Mouse (Mus musculus) spleen, adult 2 months (tissue): ENCODE results near the gene Bsn.

Source experiments
- CTCF ChIP-seq: fragments of 200-500 bp; IDR thresholded peaks from 2 replicates; pipeline ENCODE4 v1.5.1; 2011; ENCODE audit warnings: mild to moderate bottlenecking, inconsistent platforms; ENCODE audit not compliant: insufficient read depth, insufficient read length, insufficient replicate concordance; ENCODE audit errors: extremely low read depth
- POLR2A ChIP-seq: fragments of 200-500 bp; IDR thresholded peaks from 2 replicates; pipeline ENCODE4 v1.6.1; 2011; ENCODE audit warnings: low read depth, low read length, inconsistent platforms

DNA sequence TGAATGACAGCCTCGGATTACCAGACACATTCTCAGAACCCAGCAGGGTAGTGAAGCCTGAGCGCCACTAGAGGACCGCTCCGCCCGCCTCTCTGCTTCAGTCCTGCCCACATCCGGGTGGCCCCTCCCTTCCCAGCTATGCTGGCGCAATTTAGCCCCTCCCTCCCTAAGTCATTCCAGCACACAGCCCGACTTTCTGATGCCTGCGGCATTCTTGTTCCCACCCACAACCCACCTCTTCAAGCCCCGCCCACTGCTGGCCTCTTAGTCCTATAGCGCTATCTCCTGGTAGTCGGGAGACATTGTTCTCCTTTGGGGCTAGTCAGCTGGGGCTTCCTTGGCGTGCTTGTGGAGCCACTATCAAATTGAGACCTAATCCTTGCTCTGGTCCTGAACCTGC lies 11.0 kb upstream of the Bsn start:
- TF ChIP-seq CTCF: peak; percentile 54; the same call in 1 of the 2 replicates
- no peak for TF ChIP-seq POLR2A
